Mouse (Mus musculus) thymus, adult 2 months (tissue): Measurements from ENCODE around the gene Zfp385a.

Experiments
- CTCF ChIP-seq: fragments of 200-500 bp; IDR thresholded peaks from 2 replicates; pipeline ENCODE4 v1.5.1; 2012; ENCODE audit warnings: mild to moderate bottlenecking, control low read depth, low read length, moderate library complexity, borderline replicate concordance; ENCODE audit not compliant: control insufficient read depth, poor library complexity, insufficient read depth; ENCODE audit errors: extremely low read depth
- POLR2A ChIP-seq: fragments of 200-500 bp; IDR thresholded peaks from 2 replicates; pipeline ENCODE4 v1.6.1; 2012; ENCODE audit warnings: mild to moderate bottlenecking, low read length, control low read depth, moderate library complexity; ENCODE audit not compliant: control insufficient read depth, poor library complexity, insufficient read depth; ENCODE audit errors: extremely low read depth

DNA sequence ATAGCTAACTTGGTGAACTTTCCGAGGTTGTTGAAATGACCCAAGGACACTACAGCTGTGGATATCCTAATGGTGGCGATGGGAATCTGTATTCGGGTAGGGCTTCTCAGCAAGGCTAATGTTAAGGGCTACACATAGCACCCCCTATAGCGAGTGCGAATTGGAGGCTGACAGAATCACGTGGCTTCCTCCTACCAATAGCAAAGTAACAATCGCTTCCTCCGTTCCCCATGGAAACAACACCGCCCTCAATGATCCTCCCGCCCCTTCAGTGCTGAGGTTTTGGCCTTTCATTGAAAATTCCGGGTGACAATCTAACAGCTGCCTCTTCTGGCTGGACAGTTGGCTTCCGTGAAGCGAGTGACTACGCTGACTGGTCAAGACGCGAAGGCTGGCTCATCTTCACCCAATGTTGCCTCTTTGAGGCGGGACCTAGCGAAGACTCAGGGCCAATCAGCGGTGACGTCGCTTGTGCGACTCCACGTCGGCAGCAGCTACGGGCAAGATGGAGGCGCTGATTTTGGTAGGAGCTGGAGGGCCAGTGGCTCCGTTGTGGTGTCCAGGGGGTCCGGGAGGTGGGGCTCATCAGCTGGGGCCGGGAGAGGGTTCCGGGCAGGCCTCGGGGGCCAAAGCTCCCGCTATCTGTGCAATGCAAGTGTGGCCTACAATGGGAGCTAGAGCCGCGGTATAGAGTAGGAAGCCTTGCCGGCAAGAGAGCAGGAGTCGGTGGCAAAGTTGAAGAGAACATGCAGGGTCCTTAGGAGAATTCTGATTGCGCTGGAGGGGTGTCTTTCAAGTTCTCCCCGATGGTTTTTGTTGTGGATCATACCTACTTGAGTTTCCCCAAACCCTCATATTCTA lies 67.2 kb downstream of the Zfp385a start, which contains the start of gene Copz1:
- 0 out of 2 replicates have a peak, but pooled peaks have one; percentile 43 for TF ChIP-seq CTCF
- peak; percentile 87 for TF ChIP-seq POLR2A
